ENCODE assay signal across 16 mouse cellular contexts in genomic region chr4:135607979-135608885, GRCm38 (mm10). TPM values are rescaled to one million over a fixed set of nuclear protein-coding genes. Genes with fewer than 3 reads are reported as not detected.
"Had no signal": no experiment of that assay in that cellular context is flagged by ENCODE, and none has a peak within 500 bp of the region (broad histone marks: within the 10 kb centered on the region; RNA-seq: fewer than 3 reads in every experiment).

No protein-coding gene starts in this region.

- DNase-seq: kidney, adult 18-20 months; layer of hippocampus, postnatal 36 days; liver; lung, adult 18-20 months; lung, postnatal 10 days; lung, postnatal 4 days; midbrain, embryonic 14.5 days; thymus, postnatal 25 days had no signal

- H3K4me1 ChIP-seq: limb, embryonic 12.5 days; liver, embryonic 15.5 days; lung, embryonic 15.5 days; stomach, embryonic 15.5 days had no signal

- H3K9ac ChIP-seq: limb, embryonic 12.5 days; liver, embryonic 12.5 days; liver, embryonic 15.5 days; lung, embryonic 15.5 days; stomach, embryonic 15.5 days had no signal

- H3K4me3 ChIP-seq: left cerebral cortex, adult 2 months; limb, embryonic 12.5 days; liver, embryonic 12.5 days; liver, embryonic 15.5 days; lung, embryonic 15.5 days; stomach, embryonic 15.5 days had no signal

- H3K27me3 ChIP-seq: limb, embryonic 12.5 days; lung, embryonic 15.5 days; stomach, embryonic 15.5 days had no signal

- H3K36me3 ChIP-seq: limb, embryonic 12.5 days; liver, embryonic 12.5 days; liver, embryonic 15.5 days; lung, embryonic 15.5 days; stomach, embryonic 15.5 days had no signal

- ATAC-seq: inflammation-experienced regulatory T-cells, adult 6 months; liver, embryonic 12.5 days had no signal

- H3K4me2 ChIP-seq: limb, embryonic 12.5 days; liver, embryonic 12.5 days; liver, embryonic 15.5 days; lung, embryonic 15.5 days; midbrain, embryonic 11.5 days; stomach, embryonic 15.5 days had no signal

- H3K9me3 ChIP-seq: stomach, embryonic 15.5 days had no signal

- H3K27ac ChIP-seq: left cerebral cortex, adult 2 months; limb, embryonic 12.5 days; liver, embryonic 12.5 days; liver, embryonic 15.5 days; lung, embryonic 15.5 days; stomach, embryonic 15.5 days had no signal

RNA-seq across cellular contexts. Expression of gene Grhl3, which starts 34.8 kb away (rescaled TPM):
- polyA plus RNA-seq: inflammation-experienced regulatory T-cells, adult 6 months had no signal
